Mouse (Mus musculus): ENCODE results near the gene Trim30c.
A peak's percentile ranks its signal among the peaks of the same experiment; 100 is the strongest.
"Not testable (repeated sequence)": the region's sequence is repeated elsewhere in the genome, so short reads cannot be mapped to it uniquely, and the experiment has no call there.

The Trim30c gene

DNA sequence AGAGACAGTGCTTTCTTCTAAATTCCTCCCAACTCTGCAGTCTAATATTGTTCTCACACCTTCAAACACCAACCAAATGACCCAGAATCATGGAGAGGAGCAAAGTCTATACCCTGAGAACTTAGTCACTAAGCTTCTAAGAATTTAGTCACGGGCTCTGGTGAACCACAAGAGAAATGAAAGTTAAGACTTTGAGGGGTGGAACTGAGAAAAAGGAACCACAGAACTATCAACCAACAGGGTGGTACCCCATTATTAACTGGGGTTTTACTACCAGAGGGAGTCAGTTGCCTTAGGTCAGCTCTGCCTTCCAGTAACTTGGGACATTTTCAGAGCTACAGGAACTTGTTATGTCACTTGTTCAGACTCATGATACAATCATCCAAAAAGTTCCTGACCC is at the start of gene Trim30c:
Gene Trim30c, minus strand, starts transcription at position 140 of the 400 bp plus-strand sequence.
- no peak for DNase-seq

DNA sequence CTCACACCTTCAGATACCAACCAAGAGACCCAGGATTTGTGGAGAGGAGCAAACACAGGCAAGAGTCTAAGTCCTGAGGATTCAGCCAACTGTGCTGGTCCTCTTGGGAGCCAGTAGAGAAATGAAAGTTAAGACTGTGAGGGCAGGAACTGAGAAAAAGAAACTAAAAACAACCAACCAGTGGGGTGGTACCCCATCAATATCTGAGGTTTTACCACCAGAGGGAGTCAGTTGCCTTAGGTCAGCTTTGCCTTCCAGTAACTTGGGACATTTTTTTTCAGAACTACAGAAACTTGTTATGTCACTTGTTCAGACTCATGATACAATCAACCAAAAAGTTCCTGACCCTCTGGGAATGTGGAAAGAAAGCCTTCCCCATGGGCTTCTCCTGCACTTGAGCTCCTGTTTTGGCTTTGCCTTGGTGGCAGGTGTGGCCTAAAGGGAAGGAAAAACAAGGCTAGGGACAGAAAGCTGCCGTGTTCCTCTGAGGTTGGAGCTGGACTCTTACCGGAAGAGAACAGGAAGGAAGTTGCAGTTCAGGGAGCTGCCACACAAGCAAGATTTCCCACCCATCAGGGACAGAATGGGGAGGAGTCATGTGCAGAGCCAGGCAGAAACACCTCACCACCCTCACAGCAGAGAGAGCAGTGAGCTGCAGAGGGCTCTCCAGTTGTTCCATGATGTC is 45.5 kb upstream of the Trim30c start:
- peak; percentile 3 to 52 for DNase-seq

DNA sequence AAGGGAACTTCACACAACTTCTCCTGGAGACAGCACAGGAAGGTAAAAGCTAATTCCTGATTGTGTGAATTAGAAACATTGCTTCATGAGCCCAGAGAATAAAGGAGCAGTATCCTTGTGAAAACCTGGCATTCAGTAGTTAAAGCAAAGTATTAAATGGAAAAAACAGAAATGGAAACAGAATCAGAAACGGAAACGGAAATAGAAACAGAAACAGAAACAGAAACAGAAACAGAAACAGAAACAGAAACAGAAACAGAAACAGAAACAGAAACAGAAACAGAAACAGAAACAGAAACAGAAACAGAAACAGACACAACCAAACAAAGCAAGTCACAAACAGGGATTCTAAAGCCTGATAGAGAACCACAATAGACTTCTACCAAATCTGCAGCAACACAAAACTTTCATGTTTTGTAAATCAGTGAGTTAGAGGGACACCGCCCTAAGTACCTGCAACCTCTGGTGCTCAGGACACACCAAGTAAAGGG is 3.9 kb upstream of the Trim30c start:
- no peak for DNase-seq

DNA sequence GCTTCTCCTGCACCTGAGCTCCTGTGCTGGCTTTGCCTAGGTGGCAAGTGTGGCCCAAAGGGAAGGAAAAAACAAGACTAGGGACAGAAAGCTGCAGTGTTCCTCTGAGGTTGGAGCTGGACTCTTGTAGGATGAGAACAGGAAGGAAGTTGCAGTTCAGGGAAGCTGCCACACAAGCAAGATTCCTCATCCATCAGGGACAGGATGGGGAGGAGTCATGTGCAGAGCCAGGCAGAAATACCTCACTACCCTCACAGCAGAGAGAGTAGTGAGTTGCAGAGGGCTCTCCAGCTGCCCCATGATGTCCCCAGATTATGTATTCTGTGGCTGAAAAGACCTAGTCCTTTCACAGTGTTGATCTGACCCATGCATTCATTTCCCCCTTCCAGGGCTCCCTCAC is 503 bp upstream of the Trim30c start:
- DNase-seq: peak in 1 of 2 experiments; percentile 37

DNA sequence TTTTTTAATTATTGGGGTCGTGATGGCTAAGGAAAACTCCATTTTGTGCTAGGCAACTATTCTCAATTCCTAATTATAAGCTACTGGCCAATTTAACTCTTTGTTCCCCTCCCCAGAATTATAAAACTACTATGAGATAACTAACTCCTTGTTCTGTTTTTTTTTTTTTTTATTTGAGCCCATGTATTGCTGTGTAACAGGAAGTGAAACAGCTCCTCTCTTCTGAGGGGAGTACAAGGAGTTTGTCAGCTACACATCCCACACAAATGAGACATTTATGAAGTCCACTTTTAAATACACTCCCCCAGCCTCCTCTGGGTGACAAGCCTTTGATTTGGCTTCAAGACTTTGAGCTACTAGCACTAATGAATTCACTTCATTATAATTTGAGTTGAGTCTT is 2.1 kb downstream of the Trim30c start:
- no peak for DNase-seq

DNA sequence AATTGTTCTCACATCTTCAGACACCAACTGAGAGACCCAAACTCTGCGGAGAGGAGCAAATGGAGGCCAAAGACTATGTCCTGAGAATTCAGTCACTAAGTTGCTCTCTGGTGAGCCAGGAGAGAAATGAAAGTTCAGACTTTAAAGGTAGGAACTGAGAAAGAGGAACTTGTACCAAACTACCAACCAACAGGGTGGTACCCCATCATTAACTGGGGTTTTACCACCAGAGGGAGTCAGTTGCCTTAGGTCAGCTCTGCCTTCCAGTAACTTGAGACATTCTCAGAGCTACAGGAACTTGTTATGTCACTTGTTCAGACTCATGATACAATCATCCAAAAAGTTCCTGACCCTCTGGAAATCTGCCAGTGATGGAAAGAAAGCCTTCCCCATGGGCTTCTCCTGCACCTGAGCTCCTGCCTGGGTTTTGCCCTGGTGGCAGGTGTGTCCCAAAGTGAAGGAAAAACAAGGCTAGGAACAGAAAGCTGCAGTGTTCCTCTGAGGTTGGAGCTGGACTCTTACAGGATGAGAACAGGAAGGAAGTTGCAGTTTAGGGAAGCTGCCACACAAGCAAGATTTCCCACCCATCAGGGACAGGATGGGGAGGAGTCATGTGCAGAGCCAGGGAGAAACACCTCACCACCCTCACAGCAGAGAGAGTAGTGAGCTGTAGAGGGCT is 30.8 kb downstream of the Trim30c start, which contains the start of gene Trim30b:
Gene Trim30b, minus strand, starts transcription at position 149 of the 679 bp plus-strand sequence.
- no peak for DNase-seq

DNA sequence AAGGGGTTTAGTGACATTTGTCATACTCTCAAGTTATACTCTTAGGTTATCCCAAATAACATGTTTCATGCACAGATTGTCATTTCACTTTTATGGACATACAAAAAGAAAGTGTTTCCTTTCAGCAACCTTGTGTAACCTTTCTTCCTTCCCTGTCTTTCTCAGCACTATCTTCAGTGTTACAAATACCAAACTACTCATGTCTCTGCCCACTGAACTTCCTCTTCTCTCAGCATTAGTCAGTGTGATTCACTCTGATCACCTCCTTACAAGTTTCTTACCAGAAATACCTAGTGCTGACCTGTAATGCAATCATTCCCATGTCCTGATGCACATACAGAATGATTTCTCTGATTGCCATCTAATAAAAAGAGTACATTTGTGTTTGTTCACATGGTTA is 34.3 kb downstream of the Trim30c start:
- DNase-seq: no peak

DNA sequence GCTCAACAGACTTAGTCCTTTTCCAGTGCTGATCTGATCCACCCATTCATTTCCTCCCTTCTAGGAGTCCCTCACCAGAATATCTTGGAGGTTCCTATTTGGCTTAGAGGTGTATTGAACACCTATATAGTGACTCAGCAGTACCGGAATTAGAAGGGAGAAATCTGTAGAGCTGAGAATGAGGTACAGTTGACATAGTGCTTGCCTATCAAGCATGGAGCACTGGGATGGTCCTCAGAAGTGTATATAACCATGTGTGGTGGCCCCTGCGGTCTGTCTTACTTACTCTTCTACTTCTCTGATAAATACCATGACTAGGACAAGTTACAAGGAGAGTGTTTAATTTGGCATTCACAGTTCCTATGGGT is 47.1 kb downstream of the Trim30c start:
- no peak for DNase-seq

DNA sequence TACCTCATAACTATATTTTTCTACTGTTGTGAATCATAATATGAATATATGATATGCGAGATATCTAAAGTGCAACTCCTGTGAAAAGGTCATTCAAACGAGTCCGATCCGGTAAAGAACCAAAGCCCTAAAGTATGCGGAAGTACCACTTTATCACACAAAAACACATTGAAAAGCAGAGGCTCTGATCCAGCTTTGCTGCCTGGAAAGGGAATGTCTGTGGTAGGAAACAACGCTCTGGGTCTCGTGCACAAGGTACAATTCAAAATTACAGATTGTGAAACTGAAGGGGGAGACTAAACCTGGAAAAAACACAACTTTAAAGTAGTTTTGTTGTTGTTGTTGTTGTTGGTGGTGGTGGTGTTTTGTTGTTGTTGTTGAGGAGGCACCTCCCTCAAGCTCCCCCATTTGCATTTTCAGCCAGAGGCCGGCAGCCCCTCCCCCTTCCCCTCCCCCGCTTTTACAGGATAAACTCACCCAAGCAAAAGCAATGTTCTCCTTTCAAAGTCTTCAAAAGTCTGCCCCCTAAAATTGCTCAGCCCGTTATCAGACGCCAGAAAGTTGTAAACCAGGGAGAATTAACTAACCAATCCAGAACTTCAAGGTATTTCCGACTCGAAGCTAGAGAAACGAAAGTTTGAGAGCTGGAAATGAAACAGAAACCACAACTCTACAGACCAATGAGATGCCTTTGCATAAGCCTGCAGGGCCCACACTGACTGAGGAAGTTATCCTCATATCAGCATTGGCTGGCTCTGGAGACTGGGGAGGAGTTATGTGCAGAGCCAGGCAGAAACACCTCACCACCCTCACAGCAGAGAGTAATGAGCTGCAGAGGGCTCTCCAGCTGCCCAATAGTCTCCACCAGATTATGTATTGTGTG is 47.7 kb downstream of the Trim30c start, which contains the start of gene Trim12c:
Gene Trim12c, minus strand, starts transcription at position 646 of the 883 bp plus-strand sequence.
- DNase-seq: peak; percentile 77 to 90

DNA sequence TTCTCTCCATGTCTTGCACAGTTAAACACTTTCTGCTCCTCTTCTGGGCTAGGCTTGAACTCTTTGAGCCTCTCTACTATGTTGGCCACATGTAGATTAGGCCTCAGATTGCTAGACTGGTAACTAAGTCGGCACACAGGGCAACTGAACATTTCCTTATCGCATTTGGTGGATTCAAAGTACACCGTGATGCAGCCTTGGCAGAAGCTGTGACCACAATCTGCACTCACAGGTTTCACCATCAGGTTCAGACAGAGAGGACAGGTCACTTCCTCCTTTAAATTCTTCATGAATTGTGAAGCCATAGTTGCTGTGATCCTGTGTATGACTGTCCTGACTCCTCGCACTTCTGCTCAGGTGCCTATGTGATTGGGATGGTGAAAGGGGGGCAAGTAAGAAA is 52.6 kb downstream of the Trim30c start:
- not testable (repeated sequence) for DNase-seq

DNA sequence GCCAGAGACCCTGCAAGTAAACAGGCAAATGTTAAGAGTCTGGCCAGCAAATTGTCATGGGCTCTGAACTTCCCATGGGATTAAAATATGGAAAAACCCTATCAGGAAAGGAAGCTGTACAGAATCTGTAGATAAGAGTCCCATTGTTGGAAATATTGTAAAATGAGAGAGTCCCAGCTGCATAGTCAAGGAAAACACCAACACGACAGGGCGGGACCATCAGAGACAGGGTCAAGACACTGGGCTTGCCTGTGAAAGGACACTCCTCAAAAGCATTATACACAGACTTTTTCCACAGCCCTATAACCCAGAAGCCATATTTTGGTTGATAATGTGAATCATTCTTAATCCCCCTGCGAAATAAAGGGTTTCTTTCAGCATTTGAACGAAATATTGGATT is 59.9 kb downstream of the Trim30c start:
- DNase-seq: not testable (repeated sequence)

DNA sequence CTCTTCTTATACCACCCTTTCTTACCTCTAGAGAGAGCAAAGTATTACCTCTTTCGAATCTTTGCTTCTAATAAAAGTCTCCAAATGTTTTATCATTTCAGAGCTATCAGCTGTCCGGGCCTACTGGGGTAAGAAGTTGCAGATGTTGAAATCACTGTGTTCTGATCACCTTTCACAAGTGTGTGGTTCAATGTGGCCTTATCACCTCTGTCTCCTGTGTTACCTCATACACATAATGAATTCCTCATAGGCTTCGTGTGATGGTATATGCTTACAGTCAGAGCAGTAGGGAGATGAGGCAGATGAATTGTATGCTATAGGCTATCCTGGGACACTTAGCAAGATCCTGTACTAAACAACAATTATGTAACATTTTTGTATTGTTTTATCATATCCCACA is 65.1 kb downstream of the Trim30c start:
- DNase-seq: not testable (repeated sequence)

All from kidney, postnatal 25 days (tissue).